Mouse (Mus musculus) layer of hippocampus, postnatal 36 days (tissue): ENCODE data around the gene Zfp93. TPM values are rescaled to one million over a fixed set of nuclear protein-coding genes. Genes with fewer than 3 reads are reported as not detected.

Experiments used
- DNase-seq, 2 experiments: peaks; one replicate each; pipeline ENCODE4 v3.0.0; 2022
- total RNA-seq, 2 experiments: library from RNA; stranded (reverse); gene quantifications; 2 replicates each; pipeline ENCODE4 v1.2.3; 2021

Gene Zfp93
- total RNA-seq, 2 experiments from 2014 or later: 12.3 to 13.9 TPM

- DNase-seq: no peak
These were observed 21.3 kb downstream of the Zfp93 start for GRCm38 (mm10) chr7:24291387-24292090.

- DNase-seq: no peak
These were observed 23.0 kb downstream of the Zfp93 start for GRCm38 (mm10) chr7:24293061-24293851.

DNA sequence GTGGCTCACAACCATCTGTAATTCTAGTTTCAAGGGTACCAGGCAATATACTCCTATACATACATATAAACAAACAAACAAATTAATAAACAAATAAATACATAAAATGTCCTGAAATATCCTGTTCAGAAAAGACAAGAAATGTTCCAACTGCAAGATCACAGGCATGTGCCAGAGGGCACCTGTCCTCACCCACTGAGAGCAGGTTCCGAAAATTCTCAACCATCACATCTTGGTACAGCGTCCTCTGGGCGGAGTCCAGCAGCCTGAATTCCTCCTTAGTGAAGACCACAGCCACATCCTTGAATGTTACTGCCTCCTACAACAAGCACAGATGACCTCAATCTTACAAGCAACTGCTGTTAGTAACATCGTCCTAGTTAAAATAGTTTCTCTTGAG, 24.5 kb downstream of the Zfp93 start:
- DNase-seq: no peak

DNA sequence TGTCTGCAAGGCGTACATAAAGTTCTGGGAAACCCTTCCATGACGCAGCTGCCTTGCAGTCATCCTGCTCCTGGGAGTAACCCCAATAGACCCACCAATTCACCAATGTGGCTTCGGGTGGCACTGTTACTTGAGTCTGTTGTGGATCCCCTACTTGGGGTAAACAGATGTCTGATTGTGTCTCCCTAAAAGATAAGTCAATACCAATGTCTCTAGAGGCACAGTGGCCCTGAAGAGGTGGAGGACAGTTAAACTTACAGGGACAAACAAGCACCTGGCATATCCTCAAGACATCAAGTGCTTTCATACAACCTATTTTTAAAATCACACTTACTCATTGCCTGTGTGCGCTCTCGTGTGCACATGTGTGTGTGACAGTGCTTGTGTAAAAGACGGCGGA, 25.2 kb downstream of the Zfp93 start:
- DNase-seq: no peak

GRCm38 (mm10) chr7:24296386-24296785, 26.2 kb downstream of the Zfp93 start:
- DNase-seq: no peak

- DNase-seq: no peak
These were observed 27.3 kb downstream of the Zfp93 start for GRCm38 (mm10) chr7:24297361-24298095.

GRCm38 (mm10) chr7:24298635-24298972, 28.4 kb downstream of the Zfp93 start:
- no peak for DNase-seq

DNA sequence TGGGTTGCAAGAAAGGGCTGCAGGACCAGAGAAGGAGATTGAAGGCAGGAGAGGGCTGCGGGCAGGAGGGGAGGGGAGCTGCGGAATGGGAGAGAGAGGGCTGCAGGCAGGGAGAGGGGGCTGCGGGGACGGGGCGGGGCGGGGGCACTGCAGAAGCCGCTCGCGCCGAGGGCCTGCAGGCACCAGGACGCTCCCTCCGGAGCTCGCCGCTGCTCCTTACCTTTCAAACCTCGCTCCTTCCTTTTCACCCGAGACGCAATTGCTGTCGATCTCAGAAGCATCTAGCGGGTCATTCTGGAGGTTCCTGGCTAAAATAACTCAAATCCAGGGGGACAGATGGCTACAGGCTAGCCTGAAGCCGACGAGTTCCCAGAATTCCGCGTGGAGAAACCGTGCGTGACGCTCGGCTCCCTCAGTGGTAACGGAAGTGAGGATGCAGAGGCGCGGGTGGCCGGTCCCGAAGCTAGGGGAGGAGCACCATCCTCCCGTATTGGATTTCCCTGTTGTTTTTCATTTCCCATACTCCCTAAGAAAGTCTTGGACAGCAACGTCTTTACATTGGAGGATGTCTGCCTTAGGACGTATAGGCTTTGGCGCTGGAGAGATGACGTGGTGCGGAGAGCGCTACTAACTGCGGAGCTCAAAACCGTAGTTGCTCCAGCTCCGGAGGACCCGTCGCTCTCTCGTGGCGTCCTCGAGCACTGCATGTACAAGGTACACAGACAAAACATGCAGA, 28.9 kb downstream of the Zfp93 start:
- peak; percentile 85 to 86 for DNase-seq

DNA sequence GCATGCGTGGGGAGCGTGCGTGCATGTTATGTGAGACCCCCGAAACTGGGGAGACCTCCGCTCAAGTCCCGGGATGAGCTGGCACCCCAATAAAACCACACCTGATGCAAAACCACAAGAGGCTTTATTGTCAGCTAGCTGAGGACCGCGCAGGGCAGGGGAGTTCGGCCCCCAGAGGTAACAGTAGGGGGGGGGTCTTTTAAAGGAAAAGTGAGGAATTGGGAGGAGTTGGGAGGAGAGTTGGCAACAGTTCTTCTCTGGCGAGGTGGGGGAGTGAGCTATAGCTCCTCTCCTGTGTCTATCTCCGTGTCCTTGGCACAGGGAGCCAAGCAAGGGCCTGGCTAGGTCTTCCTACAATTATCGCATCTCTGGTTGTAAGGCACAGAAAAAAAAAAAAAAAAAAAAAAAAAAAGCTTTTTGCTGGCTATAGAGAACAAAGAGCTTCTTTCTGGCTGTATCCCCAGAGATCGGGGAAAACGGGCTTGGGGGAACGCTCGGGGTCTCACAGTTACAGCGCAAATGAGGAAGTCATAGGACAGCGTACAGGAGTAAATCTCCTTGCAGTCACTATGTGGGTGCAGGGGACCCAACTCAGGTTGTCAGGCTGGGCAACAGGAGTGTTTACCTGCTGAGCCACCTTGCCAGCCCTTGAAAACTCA, 29.7 kb downstream of the Zfp93 start:
- no peak for DNase-seq

GRCm38 (mm10) chr7:24300771-24301282, 30.6 kb downstream of the Zfp93 start, which contains the start of gene Zfp61:
Gene Zfp61 (minus strand): TSS chr7:24301232.
- no peak for DNase-seq

GRCm38 (mm10) chr7:24315726-24316566, 45.7 kb downstream of the Zfp93 start:
- DNase-seq: peak in 1 of 2 experiments; percentile 29

- DNase-seq: peak; percentile 98
These were observed 46.4 kb downstream of the Zfp93 start, which contains the start of gene Zfp94 for GRCm38 (mm10) chr7:24316567-24317092. Gene Zfp94 (minus strand): TSS chr7:24316666.

GRCm38 (mm10) chr7:24318942-24319341, 48.7 kb downstream of the Zfp93 start:
- DNase-seq: no peak

- DNase-seq: no peak
These were observed 52.4 kb downstream of the Zfp93 start for GRCm38 (mm10) chr7:24322593-24322992.

DNA sequence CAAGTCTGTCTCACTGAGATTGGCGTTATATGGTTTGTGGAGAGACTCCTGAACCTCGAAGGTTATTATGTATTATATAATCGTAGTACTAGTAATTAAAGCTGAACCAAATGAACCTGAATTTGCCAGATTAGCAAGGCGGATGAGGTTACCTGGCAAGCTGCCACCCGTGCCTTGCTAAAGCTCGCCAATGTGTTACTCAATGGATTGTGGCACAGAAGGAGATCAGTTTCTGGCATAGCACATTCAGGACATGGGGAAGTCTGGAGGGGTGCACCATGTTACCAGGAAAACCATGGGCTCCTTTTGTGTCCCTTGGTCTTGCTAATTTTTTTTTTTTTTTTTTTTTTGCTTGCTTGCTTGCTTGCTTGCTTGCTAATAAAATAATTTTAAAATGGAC, 55.0 kb downstream of the Zfp93 start:
- no peak for DNase-seq

GRCm38 (mm10) chr7:24325675-24326128, 55.5 kb downstream of the Zfp93 start:
- DNase-seq: peak in 1 of 2 experiments; percentile 20

- DNase-seq: no peak
These were observed 56.3 kb downstream of the Zfp93 start for GRCm38 (mm10) chr7:24326273-24327135.
